Mouse (Mus musculus): Measurements from ENCODE around the gene Cemip. TPM values are rescaled to one million over a fixed set of nuclear protein-coding genes. Genes with fewer than 3 reads are reported as not detected.

Cemip gene
- total and polyA plus RNA-seq, 3 experiments = under 0.01 TPM; not detected in 2

GRCm38 (mm10) chr7:84131736-84132135, 45.4 kb upstream of the Cemip start:
- Histone ChIP-seq H3K9ac (ENCODE audit: insufficient read depth, low read depth) (no peak overlapping the region), H3K27me3 (replicated peaks) (no peaks in the 10 kb centered on the region), H3K36me3 (replicated peaks in 1 of 2; ENCODE audit: control insufficient read depth in 1 of 2, insufficient read depth in 1 of 2, low read length in 1 of 2) (peaks cover 0 to 57% of the 10 kb centered on the region in 2 experiments), H3K79me2 (replicated peaks; ENCODE audit: control insufficient read depth, extremely low read depth, insufficient read depth, poor library complexity, severe bottlenecking) (peaks cover 40% of the 10 kb centered on the region), H3K4me2 (ENCODE audit: insufficient read depth, low read depth, poor library complexity, severe bottlenecking) (no peak overlapping the region), H3K27ac (ENCODE audit: insufficient read depth, low read depth) (no peak overlapping the region), H3K4me1 (ENCODE audit: control insufficient read depth in 1 of 2, insufficient read depth in 2 of 2) (peaks cover 2 to 50% of the 10 kb centered on the region in 2 experiments), H3K4me3 (replicated peaks in 1 of 3; ENCODE audit: low read depth in 2 of 3, low read length in 2 of 3, poor library complexity in 1 of 3) (no peak overlapping the region), H3K9me3 (replicated peaks; ENCODE audit: low read length) (no peaks in the 10 kb centered on the region)
- DNase-seq (ENCODE audit: extremely low read depth) = no peak
- TF ChIP-seq JUN (IDR thresholded peaks at IDR 0.05; ENCODE audit: insufficient read depth, low read depth, low read length) (no peak), CHD1 (IDR thresholded peaks at IDR 0.05; ENCODE audit: low read depth, low read length) (no peak), MYC (IDR thresholded peaks at IDR 0.05; ENCODE audit: low read depth, low read length) (no peak), PAX5 (IDR thresholded peaks at IDR 0.05; ENCODE audit: low read length) (no peak), RCOR1 (conservative IDR thresholded peaks at IDR 0.05; ENCODE audit: low read depth, low read length) (no peak), IRF4 (IDR thresholded peaks at IDR 0.05; ENCODE audit: low read depth, low read length) (no peak), MAZ (IDR thresholded peaks at IDR 0.05; ENCODE audit: low read depth, low read length) (no peak), GABPA (IDR thresholded peaks at IDR 0.05; ENCODE audit: insufficient replicate concordance, low read depth, low read length) (no peak)
- in situ Hi-C loops (cut with MboI; ENCODE audit: low pct_ligation_motif_present, low pct_unique_long_range_greater_than_20kb, low sequenced_read_pairs) (no loop called here), dilution Hi-C loops (cut with MboI; ENCODE audit: extremely low pct_ligation_motif_present, extremely low pct_unique_long_range_greater_than_20kb, low sequenced_read_pairs) (no loop called here)

GRCm38 (mm10) chr7:84128661-84129060, 42.4 kb upstream of the Cemip start:
- dilution Hi-C loops (cut with MboI; ENCODE audit: extremely low pct_ligation_motif_present, extremely low pct_unique_long_range_greater_than_20kb, low sequenced_read_pairs) = no loop called here
- no peak overlapping the region for H3K4me3 ChIP-seq (replicated peaks in 1 of 3; ENCODE audit: low read depth in 2 of 3, low read length in 2 of 3, poor library complexity in 1 of 3)
- H3K79me2 ChIP-seq (replicated peaks; ENCODE audit: control insufficient read depth, extremely low read depth, insufficient read depth, poor library complexity, severe bottlenecking) = peaks cover 29% of the 10 kb centered on the region
- H3K36me3 ChIP-seq (replicated peaks in 1 of 2; ENCODE audit: control insufficient read depth in 1 of 2, insufficient read depth in 1 of 2, low read length in 1 of 2) = peaks cover 0 to 52% of the 10 kb centered on the region in 2 experiments
- TF ChIP-seq ZC3H11A (IDR thresholded peaks at IDR 0.05; ENCODE audit: low read depth, low read length) (no peak), IRF4 (IDR thresholded peaks at IDR 0.05; ENCODE audit: low read depth, low read length) (no peak), SMC3 (IDR thresholded peaks at IDR 0.05; ENCODE audit: low read depth, low read length) (no peak), TCF12 (IDR thresholded peaks at IDR 0.05; ENCODE audit: low read depth, low read length) (no peak), ZMIZ1 (IDR thresholded peaks at IDR 0.05; ENCODE audit: low read depth, low read length) (no peak), PAX5 (IDR thresholded peaks at IDR 0.05; ENCODE audit: low read length) (no peak), MAX (IDR thresholded peaks at IDR 0.05; ENCODE audit: low read length) (no peak), RAD21 (IDR thresholded peaks at IDR 0.05; ENCODE audit: low read depth, low read length) (no peak), ZNF384 (IDR thresholded peaks at IDR 0.05; ENCODE audit: low read depth, low read length) (no peak), NELFE (IDR thresholded peaks at IDR 0.05; ENCODE audit: low read depth, low read length) (no peak), BHLHE40 (IDR thresholded peaks at IDR 0.05; ENCODE audit: low read depth, low read length) (no peak), NRF1 (IDR thresholded peaks at IDR 0.05; ENCODE audit: low read depth, low read length) (no peak), MXI1 (IDR thresholded peaks at IDR 0.05; ENCODE audit: low read depth, low read length) (no peak), KAT2A (IDR thresholded peaks at IDR 0.05; ENCODE audit: insufficient replicate concordance, low read length) (no peak), CHD1 (IDR thresholded peaks at IDR 0.05; ENCODE audit: low read depth, low read length) (no peak), RCOR1 (conservative IDR thresholded peaks at IDR 0.05; ENCODE audit: low read depth, low read length) (no peak)
- in situ Hi-C loops (cut with MboI; ENCODE audit: low pct_ligation_motif_present, low pct_unique_long_range_greater_than_20kb, low sequenced_read_pairs) = no loop called here
- H3K27me3 ChIP-seq (replicated peaks) = no peaks in the 10 kb centered on the region
- H3K9me3 ChIP-seq (replicated peaks; ENCODE audit: low read length) = no peaks in the 10 kb centered on the region
- no peak overlapping the region for H3K27ac ChIP-seq (ENCODE audit: insufficient read depth, low read depth)
- peaks cover 0 to 57% of the 10 kb centered on the region in 2 experiments; a peak in 2 of 4 replicates for H3K4me1 ChIP-seq (ENCODE audit: control insufficient read depth in 1 of 2, insufficient read depth in 2 of 2)
- H3K4me2 ChIP-seq (ENCODE audit: insufficient read depth, low read depth, poor library complexity, severe bottlenecking) = no peak overlapping the region
- no peak for DNase-seq (ENCODE audit: extremely low read depth)
- H3K9ac ChIP-seq (ENCODE audit: insufficient read depth, low read depth) = no peak overlapping the region

Measured in CH12.LX (cell line).